Mouse (Mus musculus) natural killer cell, adult 2 months (primary cell): ENCODE measurements around the gene Gm17662.

Experiments
- DNase-seq, 2 experiments: peaks; one replicate each; pipeline ENCODE4 v3.0.0; 2022; ENCODE audit warnings: low spot score in 2 of 2

Gene Gm17662

DNA sequence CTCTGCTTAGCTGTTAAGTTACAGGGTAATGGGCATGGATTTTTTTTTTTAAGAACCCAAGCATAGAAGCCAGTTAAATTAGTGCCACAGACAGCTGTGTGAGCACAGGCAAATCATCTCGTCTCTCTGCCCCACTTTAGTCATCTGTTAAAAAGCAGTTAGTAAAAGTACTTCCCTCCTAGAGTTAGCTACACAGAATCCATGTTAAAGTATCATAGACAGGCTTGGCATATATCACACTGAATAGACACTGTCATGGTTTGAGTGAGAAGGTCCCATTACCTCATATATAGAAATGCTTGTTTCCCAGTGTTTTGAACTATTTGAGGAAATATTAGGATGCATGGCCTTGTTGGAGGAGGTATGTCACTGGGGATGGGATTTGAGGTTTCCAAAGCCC is at the start of gene Gm17662:
Gene Gm17662 (plus strand): TSS at position 301 of the 400 bp plus-strand sequence.
- no peak for DNase-seq

DNA sequence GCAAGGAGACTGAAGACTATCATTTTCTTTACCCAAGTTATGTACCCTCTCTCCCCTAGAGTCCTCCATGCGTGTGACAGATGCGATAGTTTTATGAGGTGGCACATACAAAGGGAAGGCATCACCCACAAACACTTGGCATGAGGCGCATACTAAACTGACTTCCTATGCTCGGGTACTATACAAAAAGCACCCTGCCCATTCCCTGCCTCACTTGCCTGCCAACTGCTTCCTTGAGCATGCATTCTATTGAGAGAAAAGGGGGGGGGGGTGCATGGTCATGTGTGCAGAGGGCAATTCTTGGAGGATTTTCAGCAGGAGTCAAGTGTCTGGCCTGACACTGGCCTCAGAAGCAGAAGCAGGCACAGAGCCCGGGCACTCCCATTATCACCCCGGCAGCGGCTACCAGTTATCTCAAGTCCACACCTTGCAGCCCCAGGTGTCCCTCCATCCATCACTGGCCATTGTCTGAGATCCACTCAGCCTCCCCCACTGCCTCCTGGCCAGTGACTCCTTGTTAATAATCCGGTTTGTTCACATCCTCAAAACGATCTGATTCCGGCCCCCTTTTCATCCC is 46.3 kb upstream of the Gm17662 start:
- no peak for DNase-seq

DNA sequence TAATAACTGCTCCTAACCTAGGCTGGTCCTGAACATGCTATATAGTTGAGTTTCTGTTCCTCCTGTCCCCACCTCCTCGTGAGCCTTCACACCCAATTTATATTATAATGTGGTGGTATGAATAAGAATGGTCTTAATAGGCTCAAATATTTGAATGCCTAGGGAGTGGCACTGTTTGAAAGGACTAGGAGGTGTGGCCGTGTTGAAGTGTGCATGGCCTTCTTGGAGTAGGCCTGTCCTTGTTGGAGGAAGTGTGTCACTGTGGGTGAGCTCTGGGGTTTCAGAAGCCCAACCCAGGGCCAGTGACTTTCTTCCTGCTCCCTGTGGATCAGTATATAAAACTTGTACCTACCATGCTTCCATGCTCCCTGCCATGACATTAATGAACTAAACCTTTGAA is 43.5 kb upstream of the Gm17662 start:
- DNase-seq: no peak

DNA sequence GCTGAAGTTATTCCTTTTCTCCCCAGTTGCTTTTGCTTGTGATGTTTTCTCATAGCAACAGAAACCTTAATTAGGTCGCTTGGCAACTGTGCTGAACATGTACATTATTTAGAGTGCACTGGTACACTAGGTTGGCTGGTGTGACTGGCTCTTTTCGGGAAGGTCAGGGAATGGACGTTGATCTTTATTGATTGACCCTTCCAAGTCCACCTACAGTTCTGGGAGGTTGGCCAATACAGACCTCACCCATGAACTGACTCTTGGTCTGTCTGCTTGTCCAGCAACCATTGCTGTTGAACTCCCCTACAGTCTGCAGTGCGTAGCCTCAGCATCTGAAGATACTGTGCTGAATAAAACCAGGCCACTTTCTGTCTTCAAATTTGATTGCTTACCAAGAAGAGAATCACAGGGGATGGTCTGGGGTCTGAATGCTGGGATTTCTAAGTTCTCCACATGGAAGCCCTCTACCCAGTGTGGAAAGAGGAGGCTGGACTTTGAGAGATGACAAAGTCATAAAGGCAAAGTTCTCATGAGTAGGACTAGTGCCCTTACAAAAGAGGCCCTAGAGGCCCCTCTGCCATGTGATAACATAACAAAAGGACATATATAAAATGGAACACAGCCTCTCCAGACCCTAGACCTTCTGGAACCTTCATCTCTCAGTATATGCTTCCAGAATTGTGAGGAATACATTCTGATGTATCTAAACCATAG is 40.5 kb upstream of the Gm17662 start:
- DNase-seq: no peak

DNA sequence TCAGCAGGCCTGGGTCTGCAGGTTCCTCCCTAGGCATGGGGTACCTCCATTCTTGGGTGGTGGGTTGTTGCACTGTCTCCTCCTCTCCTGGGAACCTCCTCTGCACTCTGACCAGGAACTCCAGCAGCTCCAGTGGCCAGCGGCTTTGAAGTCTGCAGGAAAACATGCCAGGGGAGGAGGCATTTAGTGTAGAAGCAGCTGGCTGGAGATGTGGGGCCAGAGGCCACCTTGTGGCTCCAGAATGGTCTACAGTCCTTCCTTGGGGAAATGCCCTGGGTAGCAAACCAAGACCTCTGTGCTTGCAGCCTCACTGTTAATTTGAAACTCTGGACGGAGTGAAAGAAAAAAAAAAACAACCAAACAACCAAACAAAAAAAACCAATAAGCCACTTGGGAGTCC is 39.6 kb upstream of the Gm17662 start:
- no peak for DNase-seq

DNA sequence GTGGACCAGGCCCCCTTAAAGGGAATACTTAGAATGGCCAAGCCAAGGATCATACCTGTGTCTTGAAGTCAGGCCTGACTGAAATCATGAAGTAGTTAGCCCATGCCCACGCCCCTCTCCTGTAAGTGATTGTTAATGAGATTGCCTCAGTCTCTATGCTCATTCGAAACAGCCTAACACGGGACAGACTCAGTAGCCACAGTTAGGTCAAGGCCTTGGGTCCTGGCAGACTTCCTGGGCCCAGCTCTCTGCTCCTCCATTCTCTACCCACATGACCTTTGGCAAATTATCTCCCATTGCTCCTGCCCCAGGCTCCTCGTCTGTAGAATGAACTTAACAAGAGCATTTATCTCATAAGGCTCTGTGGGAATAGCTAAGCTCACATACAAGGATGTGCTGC is 38.1 kb upstream of the Gm17662 start:
- DNase-seq: no peak

DNA sequence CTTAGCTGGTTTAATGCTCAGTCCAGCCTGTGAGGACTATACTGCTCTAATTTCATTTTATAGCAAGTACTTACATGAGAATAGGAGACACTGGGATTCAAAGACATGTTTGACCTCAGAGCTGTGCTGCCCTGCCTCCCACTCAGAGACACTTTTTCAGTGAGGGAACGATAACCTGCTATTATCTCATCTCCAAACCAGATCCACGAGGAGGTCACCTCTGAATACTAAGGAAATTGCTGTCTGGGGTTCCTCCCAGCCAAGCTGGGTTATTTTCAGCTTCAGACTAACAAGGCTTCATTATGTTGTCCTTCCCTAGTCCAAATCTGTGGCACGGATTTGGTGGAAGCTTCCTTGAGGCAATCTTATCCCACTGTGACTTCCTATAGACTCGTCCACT is 37.2 kb upstream of the Gm17662 start:
- no peak for DNase-seq

DNA sequence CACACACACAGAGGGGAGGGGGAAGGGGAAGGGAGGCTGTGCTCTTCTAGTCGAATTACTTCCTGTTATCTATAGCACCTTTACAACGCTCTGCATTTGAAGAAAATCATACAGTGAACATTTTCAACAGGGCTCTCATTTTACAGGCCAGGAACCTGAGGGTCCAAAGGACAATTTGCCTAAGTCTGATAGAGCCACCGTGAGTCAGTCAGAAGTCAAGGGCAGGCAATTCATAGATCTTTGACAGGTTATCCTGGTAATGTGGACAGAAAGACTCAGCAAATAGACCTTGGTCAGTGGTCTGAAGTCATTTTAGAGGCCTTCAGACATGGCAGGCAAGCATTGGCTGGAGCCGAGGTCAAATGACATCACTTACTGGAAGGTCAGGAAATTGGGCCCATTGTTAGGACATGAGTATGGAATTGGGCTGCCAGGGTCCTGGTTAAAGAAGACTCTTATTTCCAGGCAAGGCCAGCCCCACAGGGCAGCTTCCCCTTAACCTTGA is 33.5 kb upstream of the Gm17662 start:
- no peak for DNase-seq

DNA sequence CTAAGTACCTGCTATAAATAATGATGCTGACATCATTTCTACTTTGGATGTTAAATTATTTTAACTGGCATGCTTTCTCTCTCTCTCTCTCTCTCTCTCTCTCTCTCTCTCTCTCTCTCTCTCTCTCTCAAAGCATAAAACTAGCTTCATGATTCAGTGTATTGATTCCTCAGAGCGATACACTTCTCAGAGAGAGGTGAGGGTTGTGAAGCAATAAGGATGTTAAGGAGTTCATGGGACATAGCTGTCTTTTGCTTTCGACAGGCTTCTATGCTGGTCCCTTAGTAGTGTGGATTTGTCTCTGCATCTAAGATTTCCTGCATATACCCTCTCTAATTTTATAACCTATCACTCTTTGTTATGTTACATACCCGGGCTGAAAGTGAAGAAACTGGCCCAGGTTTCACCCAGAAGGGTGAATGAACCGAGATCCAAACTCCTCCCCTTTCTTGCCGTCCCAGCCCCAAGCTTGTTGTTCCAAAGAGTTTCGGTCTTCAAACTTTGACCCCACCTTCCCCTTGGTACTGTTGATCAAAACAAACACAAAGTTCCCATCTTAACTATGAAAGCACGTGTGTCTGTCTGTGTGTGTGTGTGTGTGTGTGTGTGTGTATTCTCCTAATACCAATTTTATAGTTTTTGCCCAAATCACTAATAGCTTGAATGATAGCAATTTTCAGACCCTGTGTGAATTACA is 32.6 kb upstream of the Gm17662 start:
- no peak for DNase-seq

DNA sequence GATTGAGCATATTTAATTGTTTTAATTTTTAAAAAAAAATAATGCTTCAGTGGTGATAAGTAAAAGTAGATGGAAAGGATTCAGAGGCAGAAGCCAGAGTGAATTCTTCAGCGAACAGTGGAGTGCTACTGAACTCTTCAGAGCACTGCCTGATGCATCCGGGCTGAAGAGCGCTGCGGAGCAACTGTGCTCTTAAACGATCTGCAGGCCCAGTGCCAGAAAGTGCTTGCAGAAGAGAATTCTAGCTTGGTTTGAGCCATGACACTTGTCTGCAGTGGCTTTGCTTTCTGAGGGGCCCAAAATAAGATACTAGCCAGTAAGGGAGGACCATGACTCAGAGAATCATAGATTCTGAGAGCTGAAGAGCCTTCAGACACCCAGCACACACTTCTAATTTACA is 28.2 kb upstream of the Gm17662 start:
- DNase-seq: no peak

DNA sequence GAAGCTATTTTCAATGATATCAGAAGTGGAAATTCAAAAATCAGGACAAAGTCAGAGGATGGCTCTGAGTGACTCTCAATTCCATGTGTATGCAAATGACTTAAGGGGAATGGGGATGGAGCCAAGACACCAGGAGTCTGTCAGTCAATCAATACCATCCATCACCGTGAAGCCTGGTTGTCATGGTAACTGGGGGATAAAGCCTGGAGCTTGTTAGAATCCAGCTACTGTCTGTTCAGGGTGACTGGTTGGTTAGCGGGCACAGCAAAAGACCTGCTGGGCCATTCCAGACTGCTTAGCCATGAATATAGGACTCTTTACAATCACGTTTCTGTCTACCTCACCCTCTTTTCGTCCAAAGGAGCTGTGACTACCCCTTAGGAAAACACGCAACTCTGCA is 22.0 kb upstream of the Gm17662 start:
- no peak for DNase-seq

DNA sequence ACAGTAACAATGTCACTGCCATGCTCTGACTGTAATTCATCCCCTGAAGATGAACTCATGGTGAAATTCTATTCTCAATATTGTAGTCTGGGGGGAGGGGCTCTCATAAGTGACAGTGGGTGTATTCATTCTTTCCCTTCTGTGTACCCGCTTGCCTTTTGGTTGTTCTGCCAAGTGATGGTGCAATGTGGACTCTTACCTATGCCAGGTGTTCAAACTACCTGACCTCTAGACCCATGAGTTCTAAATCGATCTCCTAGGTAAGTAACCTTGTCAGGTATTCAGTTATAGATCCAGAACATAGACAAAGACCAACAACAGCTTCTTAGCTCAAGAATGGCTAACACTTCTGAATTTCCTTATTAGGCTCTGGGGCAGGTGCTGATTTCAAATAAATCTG is 18.8 kb upstream of the Gm17662 start:
- DNase-seq: no peak

DNA sequence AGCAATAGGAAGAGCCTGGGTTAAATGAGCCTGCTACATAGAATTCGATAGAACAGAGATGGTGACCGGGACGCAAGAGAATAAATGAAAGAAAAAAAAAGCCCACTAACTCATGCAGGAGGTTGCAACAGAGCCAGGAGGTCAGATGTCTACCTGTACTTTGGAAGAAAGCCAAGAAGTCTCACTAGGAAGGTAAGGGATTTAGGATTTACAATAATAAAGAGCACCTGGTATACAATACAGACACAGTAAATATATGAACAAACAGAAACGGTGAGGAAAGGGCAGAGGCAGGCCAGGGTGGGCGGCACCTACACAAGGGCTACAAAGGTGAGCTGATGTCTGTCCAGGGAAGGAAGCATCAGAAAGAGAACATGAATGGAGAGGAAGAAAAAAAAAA is 14.9 kb upstream of the Gm17662 start:
- no peak for DNase-seq

DNA sequence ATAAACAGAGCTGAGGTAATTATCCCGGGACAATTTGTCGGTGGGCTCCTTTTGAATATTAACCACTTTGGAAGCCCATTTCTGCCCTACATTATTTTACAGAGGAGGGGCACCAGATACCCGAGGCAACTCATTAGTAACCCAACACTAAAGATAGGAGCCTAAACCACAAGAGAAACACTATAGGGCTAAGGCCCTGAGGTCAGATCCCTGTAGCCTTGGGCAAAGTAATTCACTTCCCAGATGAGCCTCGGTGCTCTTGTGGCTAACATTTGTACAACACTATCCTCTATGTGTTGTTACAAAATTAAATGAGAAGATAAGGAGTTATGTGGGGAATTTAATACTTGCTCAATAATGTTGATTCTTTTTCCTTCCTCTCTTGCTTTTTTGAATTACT is 13.6 kb upstream of the Gm17662 start:
- no peak for DNase-seq

DNA sequence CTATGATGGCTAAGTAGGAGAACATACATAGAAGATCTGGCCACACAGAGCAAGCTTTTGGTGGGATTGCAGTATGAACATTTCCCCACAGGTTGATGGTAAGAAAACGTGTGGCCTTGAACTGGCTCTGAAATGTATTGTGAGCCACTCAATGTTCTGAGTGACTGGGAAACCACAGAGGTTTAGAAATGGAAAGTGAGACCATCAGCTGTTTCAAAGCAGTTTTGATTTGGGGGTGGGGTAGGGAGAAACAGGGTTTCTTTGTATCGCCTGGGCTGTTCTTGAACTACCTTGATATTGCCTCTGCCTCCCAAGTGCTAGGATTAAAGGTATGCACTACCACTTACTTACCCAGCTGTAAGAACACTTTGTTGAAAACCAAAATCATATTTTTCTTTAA is 1.9 kb upstream of the Gm17662 start:
- DNase-seq: no peak

DNA sequence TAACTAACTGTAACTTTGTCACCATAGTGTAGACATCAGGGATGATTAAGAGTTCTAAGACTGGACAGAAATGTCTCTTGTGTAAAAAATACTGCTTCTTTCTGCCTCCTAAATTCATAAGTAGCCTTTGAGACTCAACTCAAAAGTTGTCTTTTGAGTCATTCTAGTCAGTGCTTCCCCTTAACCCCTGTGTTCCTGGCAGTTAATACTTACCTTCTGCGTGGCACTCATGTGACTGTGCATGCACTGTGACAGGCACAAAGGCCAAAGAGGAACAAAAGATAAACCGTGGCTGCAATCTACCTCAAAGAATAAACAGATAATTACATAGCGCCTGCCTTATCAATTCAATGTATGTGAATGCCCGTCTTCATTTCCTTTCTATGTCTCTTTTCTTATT is 694 bp downstream of the Gm17662 start:
- no peak for DNase-seq

DNA sequence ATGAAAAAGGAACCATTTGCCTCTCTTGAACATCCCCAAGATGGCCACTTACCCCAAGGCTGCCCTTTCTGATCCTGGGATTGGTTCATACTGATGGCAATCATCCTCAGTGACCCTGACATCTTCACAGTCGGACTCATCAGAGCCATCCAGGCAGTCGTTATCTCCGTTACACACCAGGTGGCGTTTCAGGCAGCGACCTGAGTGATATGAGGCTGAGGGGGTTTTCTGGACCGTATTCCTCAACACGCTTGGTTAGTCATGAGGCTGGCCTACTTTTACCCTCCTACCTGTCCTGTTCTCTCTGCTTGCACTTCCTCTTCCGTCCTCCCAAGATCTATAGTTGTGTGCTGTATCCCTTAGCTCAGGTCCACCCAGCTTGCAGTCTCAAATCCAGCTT is 4.1 kb downstream of the Gm17662 start:
- no peak for DNase-seq

DNA sequence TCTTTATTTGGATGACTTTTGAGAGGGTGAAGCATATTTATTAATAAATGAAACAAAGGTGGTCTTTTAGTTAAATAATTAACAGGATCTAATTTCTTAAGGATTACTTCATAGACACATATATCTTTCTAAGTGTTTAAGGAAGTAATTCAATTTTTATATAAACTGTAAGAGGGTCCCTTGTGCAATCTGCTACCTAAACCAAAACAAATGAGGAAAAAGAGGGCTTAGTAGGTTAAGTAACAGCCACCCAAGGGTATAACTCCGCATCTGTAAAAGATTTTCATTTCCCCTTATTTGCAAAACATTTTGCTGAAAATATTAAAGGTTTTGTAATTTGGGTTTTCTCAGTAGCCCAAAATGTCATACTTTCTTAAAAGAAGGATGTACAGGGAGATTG is 7.3 kb downstream of the Gm17662 start:
- no peak for DNase-seq

DNA sequence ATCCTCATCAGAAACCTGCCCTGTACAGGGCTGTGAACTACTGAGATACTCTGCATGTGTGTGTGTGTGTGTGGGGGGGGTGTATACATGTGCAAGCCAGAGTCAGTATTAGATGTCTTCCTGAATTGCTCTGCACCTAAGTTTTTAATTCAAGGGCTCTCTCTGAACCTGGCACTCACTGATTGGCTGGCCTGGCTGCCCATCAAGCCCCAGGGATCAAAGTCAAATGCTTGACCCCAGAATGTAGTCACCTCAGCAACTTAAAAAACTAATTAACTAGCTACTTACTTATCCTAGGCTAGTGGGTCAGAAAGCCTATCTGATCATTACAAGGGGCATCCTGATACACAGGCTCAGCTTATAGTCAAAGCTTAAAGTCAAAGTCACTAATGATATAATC is 12.5 kb downstream of the Gm17662 start:
- no peak for DNase-seq

DNA sequence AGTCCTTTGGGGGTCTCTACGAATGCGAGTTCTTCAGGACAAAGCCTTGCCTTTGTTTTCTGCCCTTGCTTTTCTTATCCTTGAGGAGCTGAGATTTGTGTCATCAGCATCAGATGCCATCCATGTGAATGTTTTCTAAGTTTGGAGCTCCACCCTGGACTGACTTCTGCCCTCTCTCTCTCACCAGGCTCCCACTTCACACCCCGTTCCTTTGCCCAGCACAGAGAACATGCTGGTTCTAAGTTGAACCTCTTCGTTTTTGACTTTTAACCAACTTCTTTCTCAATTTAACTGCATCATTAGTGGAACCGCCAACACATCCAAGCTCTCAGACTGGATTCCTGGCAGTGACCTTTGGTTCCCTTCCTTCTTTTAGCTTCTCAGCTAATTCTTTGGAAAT is 13.1 kb downstream of the Gm17662 start:
- DNase-seq: no peak

DNA sequence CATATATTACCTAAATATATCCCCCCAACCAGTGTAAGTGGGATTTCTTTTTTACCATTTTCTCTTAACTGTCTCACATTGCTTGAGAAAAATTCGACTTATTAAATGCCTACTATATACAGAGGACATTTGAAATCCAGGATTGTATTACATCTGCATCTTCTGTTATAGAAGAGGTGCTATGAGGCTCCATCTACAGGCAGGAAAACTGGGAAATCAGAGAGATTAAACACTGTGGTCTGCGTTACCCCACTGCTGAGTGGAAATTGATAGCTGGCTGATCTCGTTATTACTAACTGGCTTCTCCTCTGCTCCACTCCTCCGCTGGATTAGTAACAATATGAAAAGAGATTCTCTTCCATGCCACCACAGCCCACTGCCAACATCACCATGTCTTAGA is 18.7 kb downstream of the Gm17662 start:
- no peak for DNase-seq

DNA sequence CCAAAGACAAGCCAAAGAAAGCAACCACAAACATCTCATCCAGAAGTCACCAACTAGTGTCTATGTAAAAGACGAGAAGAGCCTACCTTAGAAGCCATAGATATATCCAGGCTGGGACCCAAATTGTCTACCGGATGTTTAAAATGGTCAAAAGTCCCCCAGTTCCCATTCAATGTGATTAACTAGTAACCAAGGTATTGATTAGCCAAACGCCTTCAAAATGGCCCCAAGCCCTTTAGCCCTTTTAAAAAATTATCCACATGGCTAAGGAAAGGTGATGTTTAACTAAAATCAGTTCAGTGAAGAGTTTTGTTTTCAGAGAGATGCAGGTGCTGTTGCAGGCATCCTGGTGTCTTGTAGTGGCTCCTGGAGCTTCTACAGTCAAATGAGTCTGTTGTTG is 19.2 kb downstream of the Gm17662 start, which contains the start of gene C8a:
Gene C8a (minus strand): TSS at position 76 of the 400 bp plus-strand sequence.
- no peak for DNase-seq

DNA sequence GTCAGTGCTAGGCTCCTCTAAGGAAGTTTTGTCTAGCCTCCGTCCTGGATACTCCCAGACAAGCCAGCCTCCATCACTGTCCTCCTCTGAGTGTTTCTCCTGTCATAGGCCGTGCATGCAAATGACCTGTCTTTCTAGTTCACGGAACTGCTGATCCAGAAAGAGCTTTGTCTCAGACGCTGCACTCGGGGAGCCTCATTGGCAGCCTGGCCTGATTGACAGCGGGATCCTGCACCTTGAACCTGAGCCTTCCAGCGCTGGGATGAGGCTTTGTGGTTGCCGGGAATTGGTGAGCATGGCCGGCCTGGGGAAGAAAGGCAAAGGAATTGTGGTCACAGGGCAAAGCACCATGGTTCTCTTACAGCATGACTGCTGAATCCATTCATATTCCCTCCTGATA is 30.4 kb downstream of the Gm17662 start:
- no peak for DNase-seq
